Mouse (Mus musculus) lung, postnatal 10 days (tissue): ENCODE data around the gene Gm9767.

Experiments
- DNase-seq: peaks from one replicate; pipeline ENCODE4 v3.0.0; 2021

The Gm9767 gene

DNA sequence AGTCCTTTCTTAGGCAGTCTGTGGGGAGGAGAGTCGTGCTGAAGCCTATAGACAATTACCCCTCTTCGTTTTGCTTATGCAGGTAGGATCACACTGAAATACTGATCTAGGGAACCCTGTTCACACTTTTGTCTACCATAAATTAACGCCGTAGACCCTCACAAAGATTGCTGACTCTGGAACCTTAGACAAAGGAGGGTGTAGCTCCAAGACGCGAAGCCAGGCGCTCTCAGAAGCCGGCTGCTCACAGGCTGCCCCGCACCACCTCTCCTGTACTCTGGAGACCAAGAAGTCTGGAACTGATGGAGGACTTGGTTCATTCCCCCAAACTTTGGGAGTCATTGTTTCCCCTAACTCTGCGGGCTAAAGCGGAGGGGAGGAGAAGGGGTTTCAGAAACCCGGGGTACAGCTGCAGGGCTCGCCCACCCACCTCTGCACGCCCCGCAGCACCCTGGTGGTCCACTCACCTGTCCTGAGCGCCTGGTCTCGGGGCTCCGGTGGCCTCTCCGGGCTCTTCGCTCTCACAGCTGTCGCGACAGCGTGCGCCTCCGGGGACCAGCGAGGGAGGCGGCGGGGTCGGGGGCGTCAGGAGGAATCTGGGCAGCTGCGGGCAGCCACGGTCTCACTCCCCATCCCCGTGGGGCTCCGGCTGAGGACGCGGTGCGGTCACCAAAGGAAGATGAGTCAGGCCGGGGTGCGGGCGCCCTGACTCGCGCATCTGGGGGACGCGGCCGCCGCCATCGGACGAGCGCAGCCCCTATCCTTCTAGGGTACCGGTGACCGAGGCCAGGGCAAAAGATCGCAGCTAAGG lies at the start of gene Gm9767:
Gene Gm9767, plus strand, starts transcription at position 585 of the 811 bp plus-strand sequence.
- DNase-seq = peak; percentile 5

DNA sequence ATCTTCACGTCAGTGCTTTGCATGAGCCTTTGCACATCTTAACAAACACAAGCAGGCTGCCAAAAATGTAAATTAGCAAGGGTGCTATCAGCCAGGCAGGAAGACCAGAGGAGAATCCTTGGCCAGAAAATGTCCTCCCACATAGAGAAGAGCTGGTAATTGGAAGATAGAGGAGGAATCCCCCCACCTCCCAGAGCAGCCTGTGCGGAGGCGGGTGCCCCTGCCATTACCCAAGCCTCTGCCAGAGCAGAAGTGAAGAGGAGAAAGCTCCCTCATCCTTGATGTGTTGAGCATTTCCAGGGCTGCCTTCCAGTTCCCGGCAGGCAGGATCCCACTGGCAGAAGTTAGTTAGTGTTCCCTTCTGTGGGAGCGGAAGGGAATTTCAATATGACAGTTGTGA lies 43.1 kb upstream of the Gm9767 start:
- peak; percentile 2 for DNase-seq

DNA sequence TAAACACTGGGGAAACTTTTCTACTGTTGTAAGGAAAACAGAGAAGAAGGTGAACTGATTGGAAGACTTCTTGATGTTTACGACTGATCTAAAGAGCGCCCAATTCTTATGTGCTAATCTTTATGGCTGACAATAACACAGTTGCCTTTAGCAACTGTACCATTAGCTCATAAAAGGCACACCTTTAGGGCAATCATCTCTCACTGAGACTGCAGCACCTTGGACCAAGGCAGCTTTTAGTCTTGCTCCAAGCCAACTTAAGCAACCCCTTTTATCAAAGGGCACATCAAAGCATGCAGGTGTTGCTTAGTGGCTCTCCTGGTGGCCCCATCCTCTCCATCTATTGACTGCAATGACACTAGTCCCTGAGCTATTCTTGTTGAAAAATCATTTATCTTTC lies 26.9 kb upstream of the Gm9767 start:
- DNase-seq = no peak

DNA sequence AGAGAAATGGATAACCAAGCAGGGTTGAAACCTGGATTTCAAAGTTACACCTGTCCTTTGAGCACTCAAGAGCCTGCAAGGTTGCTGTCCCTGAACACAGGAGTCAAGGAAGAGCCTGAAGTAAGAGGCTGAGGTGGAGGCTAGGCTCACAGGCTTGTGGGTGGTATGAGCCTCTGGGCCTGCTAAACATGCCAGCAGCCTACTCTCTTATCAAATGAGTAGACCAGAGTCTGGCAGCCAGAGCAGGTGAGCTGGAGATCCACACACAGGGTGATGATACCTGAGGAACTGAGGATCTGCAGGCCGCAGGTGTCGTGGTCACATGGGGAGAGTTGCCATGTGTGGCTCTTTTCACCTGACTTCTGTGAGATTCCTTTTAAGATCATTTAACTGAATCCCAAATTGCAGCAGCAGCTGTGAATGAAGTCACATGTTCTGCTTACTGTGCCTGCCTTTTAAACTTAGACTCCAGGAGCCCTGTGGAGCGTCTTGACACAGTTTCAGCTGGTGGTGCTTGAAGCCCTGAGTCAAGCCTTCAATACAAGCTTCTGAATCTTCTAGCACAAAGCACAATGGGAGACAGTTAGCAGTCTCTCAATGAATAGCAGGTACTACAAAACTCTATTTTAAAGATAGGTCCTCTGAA lies 18.3 kb upstream of the Gm9767 start:
- no peak for DNase-seq

DNA sequence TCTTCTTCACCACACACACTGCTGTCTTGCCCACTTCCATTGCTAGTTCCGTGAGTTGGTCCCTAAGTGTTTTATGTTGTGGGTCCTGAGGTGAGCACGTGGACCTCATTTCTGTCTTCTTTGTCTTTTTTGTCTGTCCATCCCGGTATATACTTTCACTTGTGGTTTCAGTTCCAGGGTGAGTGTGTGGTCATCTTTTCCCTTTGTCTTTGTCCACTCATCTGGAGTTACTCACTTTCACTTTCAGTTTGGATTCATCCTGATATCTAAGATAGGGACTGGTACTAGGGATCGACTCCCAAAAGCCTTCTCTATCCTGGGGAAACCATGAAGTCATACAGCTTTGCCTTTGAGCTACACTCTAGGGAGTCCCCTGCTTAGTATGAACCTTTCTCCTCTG lies 15.0 kb upstream of the Gm9767 start:
- DNase-seq = no peak

DNA sequence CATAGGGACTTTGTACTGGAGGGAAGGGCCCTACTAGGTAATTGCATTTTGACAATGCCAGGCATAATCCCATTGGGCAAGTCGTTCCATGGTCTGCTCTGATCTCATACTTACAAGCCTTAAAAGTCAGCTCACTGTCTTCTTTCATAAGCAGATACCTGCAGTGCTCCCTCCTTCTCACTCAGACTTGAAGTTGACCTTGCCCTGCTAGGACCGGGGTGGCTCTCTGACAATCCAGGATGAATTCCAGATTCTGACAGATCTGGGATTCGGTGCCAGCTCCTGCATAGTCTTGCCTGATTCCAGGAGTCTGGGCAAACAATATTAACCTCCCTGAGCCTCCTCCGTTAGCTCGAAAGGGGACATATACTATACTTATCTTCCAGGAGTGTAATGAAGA lies 6.1 kb upstream of the Gm9767 start:
- no peak for DNase-seq

DNA sequence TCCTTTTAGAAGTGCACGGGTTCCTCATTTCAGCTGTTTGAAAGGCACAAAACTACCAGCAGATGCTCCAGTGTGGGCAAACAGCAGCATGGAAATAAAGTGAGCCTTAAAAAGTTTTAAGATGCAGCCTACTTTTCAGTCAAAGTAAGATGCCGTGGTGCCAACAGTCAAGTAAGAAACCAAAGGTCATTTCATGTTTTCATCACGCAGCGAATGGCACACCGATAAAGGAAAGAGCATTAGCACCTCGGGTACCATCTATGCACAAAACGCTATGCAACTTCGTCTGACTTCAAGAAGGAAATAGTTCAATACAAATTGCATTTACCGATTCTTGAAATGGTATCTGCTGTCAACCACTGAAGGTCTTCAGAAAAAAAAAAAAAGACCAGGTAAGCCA lies 1.1 kb upstream of the Gm9767 start:
- DNase-seq = no peak

DNA sequence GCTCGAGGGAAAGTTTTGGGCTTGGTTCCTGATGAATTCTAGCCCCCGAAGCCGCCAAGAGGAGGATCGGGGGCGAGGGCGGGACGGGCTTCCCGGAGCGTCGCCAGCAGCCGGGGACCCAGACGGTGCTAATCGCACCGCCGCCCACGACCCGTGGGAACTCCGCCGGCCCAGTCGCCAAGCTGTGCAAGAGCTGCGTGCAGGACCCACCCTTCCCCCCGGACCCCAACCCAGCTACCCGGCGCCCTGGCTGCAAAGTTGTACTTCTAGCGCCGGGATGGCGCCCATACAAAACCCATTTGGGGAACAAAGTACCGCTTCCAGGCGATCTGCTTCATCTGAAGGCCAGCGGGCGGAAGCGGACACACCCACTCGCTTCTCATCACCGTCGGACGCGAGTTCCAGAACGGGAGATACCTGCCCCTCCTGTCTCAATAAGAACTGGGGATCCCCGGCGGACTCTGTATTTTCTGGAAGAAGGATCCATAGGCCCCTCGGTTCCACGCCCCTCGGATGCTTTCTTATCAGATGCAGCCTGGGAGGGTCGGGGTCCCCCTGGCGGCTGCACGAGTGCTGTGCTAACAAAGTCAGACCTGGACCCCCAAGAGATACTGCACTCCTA lies 577 bp downstream of the Gm9767 start, which contains the start of gene Tmem200a:
Gene Tmem200a, minus strand, starts transcription at position 532 of the 622 bp plus-strand sequence.
- DNase-seq = peak; percentile 62

DNA sequence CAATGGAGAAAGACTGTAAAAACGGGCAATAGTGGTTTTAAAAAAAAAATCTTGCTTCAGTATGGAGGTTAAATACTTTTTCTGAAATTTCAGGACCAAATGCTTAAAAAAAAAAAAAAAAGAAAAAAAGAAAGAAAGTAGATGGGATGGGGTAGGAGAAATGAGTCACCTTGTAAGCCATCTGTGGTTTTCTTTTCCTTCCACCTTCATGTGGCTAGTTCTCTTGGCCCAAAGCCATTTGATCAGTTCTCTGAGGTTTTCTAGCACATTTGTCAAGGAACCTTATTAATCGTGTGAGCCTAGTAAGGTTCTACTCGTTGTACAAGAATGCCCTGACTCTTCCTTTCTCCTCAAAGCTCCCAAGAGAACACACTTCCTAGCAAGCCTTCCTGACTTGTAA lies 1.6 kb downstream of the Gm9767 start:
- DNase-seq = no peak

DNA sequence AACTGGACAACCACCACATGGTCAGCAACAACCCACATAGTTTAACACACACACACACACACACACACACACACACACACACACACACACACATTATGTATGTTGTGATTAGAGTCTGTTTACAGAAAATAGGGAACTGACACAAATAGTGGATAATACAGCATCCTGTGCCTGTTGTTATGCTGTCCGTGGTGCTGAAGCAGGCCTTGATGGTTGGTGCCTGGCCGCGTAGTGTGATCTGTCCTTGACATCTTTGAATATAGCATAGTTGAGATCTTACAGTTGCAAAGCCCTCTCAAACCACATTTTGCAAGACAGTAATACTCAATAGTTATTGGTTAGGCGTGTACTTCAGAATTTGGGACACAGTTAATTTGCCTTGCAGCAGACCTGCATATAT lies 4.0 kb downstream of the Gm9767 start:
- no peak for DNase-seq

DNA sequence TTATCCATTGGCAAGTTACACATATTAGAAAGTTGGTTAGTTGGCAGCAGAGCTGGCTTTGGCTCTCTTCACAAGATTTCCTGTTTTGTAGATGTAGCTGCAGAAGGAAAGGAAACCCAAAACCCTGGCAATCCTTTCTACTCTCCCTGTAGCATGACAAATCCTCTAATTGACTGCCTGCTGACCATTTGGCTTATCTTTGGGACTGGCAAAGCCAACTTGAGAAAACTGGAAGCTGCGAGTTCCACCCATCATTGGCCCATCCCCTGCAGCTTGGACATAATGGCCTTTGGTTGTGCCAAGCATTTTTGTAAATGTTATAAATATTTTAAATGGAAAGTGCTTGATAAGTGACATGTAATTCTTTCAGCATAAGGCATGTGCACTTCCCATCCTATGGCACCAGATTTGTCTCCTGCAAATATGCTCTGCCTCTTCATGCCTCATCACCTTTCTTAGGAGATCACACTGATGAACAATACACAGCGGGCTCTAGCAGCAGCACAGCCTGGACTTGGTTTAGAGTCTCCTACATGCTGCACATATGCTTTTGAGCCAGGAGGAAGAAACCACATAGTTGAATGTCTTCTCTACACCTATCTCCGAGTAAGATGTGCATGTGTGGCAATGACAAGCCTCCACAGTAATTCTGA lies 25.4 kb downstream of the Gm9767 start:
- DNase-seq = no peak

DNA sequence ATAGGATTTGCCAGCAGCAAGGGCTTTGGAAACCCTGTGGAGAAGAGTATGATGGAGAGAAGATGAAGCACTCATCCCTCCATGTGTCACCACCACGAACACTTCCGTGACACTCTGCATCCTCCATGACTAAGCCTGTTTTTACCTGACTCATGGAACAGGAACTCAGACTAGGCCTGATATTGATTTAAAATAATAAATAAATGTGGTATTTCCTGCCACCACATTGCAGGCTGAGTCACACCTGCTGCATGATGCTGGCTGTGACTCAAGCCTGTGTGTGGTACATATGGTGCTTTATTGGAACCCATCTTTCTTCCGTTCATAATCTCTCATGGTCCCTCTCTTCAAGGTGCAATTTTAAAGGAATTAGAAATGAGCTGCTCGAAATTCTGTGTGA lies 36.4 kb downstream of the Gm9767 start:
- DNase-seq = no peak

DNA sequence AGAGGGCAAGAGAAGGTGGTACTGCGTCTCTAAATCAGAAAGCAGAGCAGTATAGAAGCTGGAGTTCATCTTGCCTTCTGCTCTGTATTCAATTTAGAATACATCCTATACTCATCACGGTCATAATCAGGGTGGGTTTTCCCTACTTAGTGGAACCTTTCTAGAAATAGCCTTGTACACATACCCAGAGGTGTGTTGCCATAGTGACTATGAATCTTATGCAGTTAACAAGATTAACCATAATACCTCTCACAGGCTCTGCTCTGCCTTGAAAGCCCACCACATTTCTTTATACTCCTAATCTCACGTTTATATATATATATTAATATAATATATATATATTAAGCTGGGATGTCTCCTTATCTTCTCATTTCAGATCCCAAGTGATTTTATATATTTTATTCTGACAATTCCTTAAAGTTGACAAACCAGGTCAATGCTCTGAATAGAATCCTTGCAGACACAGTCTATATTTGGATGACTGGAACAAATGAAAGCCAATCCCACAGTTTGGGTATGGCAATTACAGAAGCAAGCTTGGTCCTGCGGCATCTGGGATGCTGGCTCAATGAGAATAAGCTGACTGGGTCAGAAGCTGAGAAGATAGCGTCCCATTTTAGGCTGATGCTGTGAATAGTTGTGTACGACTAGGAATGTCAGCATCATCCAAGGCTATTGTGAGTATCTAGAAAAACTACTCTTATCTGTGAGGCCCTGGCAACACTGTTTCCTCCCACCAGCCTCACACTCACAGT lies 41.2 kb downstream of the Gm9767 start:
- DNase-seq = no peak

DNA sequence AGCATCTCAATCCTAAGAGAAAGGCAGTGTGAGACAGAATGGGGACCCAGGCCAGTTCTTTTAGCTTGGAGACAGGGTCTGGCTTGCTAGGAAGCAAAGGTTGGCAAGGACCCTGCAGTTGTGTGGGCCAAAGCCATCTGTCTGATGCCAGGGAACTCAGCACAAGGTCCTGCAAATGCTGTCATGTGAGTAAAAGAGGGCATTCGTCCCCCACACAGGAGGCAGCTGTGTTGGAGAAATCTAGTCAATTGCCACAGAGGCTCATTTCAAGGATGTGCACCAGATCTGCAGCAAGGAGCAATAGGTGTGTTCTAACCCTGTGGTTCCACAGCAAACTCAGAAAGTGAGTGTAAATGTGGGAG lies 41.7 kb downstream of the Gm9767 start:
- no peak for DNase-seq
